Mouse (Mus musculus) ES-Bruce4 (cell line): ENCODE results near the gene Asgr1. TPM values are rescaled to one million over a fixed set of nuclear protein-coding genes. Genes with fewer than 3 reads are reported as not detected.

Experiments used
- H3K27ac ChIP-seq: 2 replicates; pipeline ENCODE4 v1.5.1; 2012; ENCODE audit warnings: low read length, inconsistent platforms; ENCODE audit not compliant: insufficient read depth
- H3K27me3 ChIP-seq: 2 replicates; pipeline ENCODE4 v1.6.1; 2012; ENCODE audit warnings: mild to moderate bottlenecking, low read length, inconsistent platforms; ENCODE audit not compliant: control insufficient read depth, poor library complexity, insufficient read depth, severe bottlenecking
- H3K36me3 ChIP-seq: 2 replicates; pipeline ENCODE4 v1.6.1; 2012; ENCODE audit warnings: inconsistent platforms, mild to moderate bottlenecking, low read length, moderate library complexity; ENCODE audit not compliant: control insufficient read depth, poor library complexity, insufficient read depth, severe bottlenecking
- H3K4me1 ChIP-seq: one replicate; pipeline ENCODE4 v1.8.1; 2011; ENCODE audit warnings: low read length; ENCODE audit not compliant: control insufficient read depth, insufficient read depth
- H3K4me3 ChIP-seq: 2 replicates; pipeline ENCODE4 v1.5.1; 2011; ENCODE audit warnings: low read depth, mild to moderate bottlenecking, low read length
- H3K9ac ChIP-seq: 2 replicates; pipeline ENCODE4 v1.6.1; 2012; ENCODE audit warnings: low read depth, mild to moderate bottlenecking, inconsistent platforms; ENCODE audit not compliant: poor library complexity, severe bottlenecking
- H3K9me3 ChIP-seq: replicated peaks from 2 replicates; pipeline ENCODE4 v1.6.1; 2012; ENCODE audit warnings: mild to moderate bottlenecking, low read length, inconsistent platforms; ENCODE audit not compliant: control insufficient read depth, poor library complexity, insufficient read depth, severe bottlenecking
- CTCF ChIP-seq: IDR thresholded peaks from one replicate; pipeline ENCODE4 v1.8.1; 2011; ENCODE audit warnings: low read depth, low read length
- EP300 ChIP-seq: IDR thresholded peaks from 2 replicates; pipeline ENCODE4 v1.6.1; 2011; ENCODE audit warnings: low read depth, low read length; ENCODE audit not compliant: insufficient read depth
- POLR2A ChIP-seq: IDR thresholded peaks from one replicate; pipeline ENCODE4 v1.8.1; 2011; ENCODE audit warnings: low read length; ENCODE audit not compliant: insufficient read depth
- polyA plus RNA-seq: library from polyadenylated mRNA; stranded (reverse); fragments of >200 nt; gene quantifications from 2 replicates; pipeline ENCODE4 v1.2.4, GENCODE M21; 2011; ENCODE audit warnings: low read depth; ENCODE audit not compliant: missing spikeins, insufficient read depth, insufficient read length

The Asgr1 gene
- polyA plus RNA-seq, 1 experiment, result not detected

- TF ChIP-seq EP300 (no peak), POLR2A (no peak), CTCF (no peak)
- H3K9ac ChIP-seq, result no peak overlapping the region
- H3K27ac ChIP-seq, result no peak overlapping the region
- no peaks in the 10 kb centered on the region for H3K4me1 ChIP-seq
- H3K4me3 ChIP-seq, result no peak overlapping the region
- H3K36me3 ChIP-seq, result no peaks in the 10 kb centered on the region
- H3K9me3 ChIP-seq, result no peaks in the 10 kb centered on the region
- no peaks in the 10 kb centered on the region for H3K27me3 ChIP-seq
Observed at GRCm38 (mm10) chr11:70038174-70038573, 15.7 kb upstream of the Asgr1 start.

GRCm38 (mm10) chr11:70039631-70040030, 14.3 kb upstream of the Asgr1 start:
- Histone ChIP-seq H3K9ac (no peak overlapping the region), H3K4me3 (no peak overlapping the region), H3K27me3 (no peaks in the 10 kb centered on the region), H3K36me3 (no peaks in the 10 kb centered on the region), H3K4me1 (no peaks in the 10 kb centered on the region), H3K9me3 (no peaks in the 10 kb centered on the region), H3K27ac (no peak overlapping the region)
- no peak for TF ChIP-seq CTCF
- TF ChIP-seq EP300, result no peak
- TF ChIP-seq POLR2A, result no peak

- Histone ChIP-seq H3K9ac (no peak overlapping the region), H3K36me3 (no peaks in the 10 kb centered on the region), H3K4me3 (no peak overlapping the region), H3K27me3 (no peaks in the 10 kb centered on the region), H3K4me1 (no peaks in the 10 kb centered on the region), H3K27ac (no peak overlapping the region), H3K9me3 (no peaks in the 10 kb centered on the region)
- TF ChIP-seq EP300, result no peak
- no peak for TF ChIP-seq CTCF
- no peak for TF ChIP-seq POLR2A
Observed at GRCm38 (mm10) chr11:70040184-70040583, 13.7 kb upstream of the Asgr1 start.

- H3K36me3 ChIP-seq, result no peaks in the 10 kb centered on the region
- no peaks in the 10 kb centered on the region for H3K9me3 ChIP-seq
- H3K4me1 ChIP-seq, result no peaks in the 10 kb centered on the region
- TF ChIP-seq POLR2A, result no peak
- TF ChIP-seq EP300, result no peak
- TF ChIP-seq CTCF, result no peak
- H3K27ac ChIP-seq, result no peak overlapping the region
- H3K27me3 ChIP-seq, result no peaks in the 10 kb centered on the region
- H3K4me3 ChIP-seq, result no peak overlapping the region
- no peak overlapping the region for H3K9ac ChIP-seq
Observed at GRCm38 (mm10) chr11:70042309-70043085, 11.4 kb upstream of the Asgr1 start.

GRCm38 (mm10) chr11:70043665-70044064, 10.2 kb upstream of the Asgr1 start:
- Histone ChIP-seq H3K27ac (no peak overlapping the region), H3K4me1 (no peaks in the 10 kb centered on the region), H3K36me3 (no peaks in the 10 kb centered on the region), H3K4me3 (no peak overlapping the region), H3K27me3 (no peaks in the 10 kb centered on the region), H3K9ac (no peak overlapping the region), H3K9me3 (no peaks in the 10 kb centered on the region)
- TF ChIP-seq EP300, result no peak
- no peak for TF ChIP-seq CTCF
- TF ChIP-seq POLR2A, result no peak

- no peaks in the 10 kb centered on the region for H3K36me3 ChIP-seq
Observed at GRCm38 (mm10) chr11:70045435-70045834, 8.4 kb upstream of the Asgr1 start.

More at GRCm38 (mm10) chr11:70045435-70045834, 8.4 kb upstream of the Asgr1 start:
- Histone ChIP-seq H3K9me3 (no peaks in the 10 kb centered on the region), H3K4me1 (no peaks in the 10 kb centered on the region), H3K4me3 (no peak overlapping the region), H3K9ac (no peak overlapping the region), H3K27me3 (no peaks in the 10 kb centered on the region), H3K27ac (no peak overlapping the region)
- TF ChIP-seq POLR2A (no peak), EP300 (no peak), CTCF (no peak)
